Mouse (Mus musculus) forebrain, postnatal 0 days (tissue): ENCODE data around the gene Ccl2. TPM values are rescaled to one million over a fixed set of nuclear protein-coding genes. Genes with fewer than 3 reads are reported as not detected.

Source experiments
- ATAC-seq: fragments of 200-750 bp; cut with Nextera tagmentation; 2 replicates; pipeline ENCODE4 v1.8.0; 2017; ENCODE audit warnings: mild to moderate bottlenecking, moderate library complexity
- DNase-seq: peaks from one replicate; pipeline ENCODE4 v3.0.0-alpha.2; 2015
- H3K27ac ChIP-seq: fragments of 300-500 bp; sonication (generic); 2 replicates; pipeline ENCODE4 v1.5.1; 2014; ENCODE audit warnings: low read depth, mild to moderate bottlenecking, antibody characterized with exemption, low read length, moderate library complexity, mixed read lengths
- H3K27me3 ChIP-seq: fragments of 300-500 bp; sonication (generic); 2 replicates; pipeline ENCODE4 v1.6.1; 2014; ENCODE audit warnings: mild to moderate bottlenecking, low read length, mixed read lengths; ENCODE audit not compliant: insufficient read depth
- H3K36me3 ChIP-seq: fragments of 300-500 bp; sonication (generic); 2 replicates; pipeline ENCODE4 v1.6.1; 2014; ENCODE audit warnings: mild to moderate bottlenecking, moderate library complexity; ENCODE audit not compliant: insufficient read depth
- H3K4me1 ChIP-seq: fragments of 300-500 bp; sonication (generic); 2 replicates; pipeline ENCODE4 v1.6.1; 2014; ENCODE audit warnings: antibody characterized with exemption; ENCODE audit not compliant: insufficient read depth
- H3K4me2 ChIP-seq: fragments of 300-500 bp; sonication (generic); 2 replicates; pipeline ENCODE4 v1.6.1; 2014; ENCODE audit warnings: low read depth, mild to moderate bottlenecking, moderate library complexity
- H3K4me3 ChIP-seq: fragments of 300-500 bp; sonication (generic); 2 replicates; pipeline ENCODE4 v1.5.1; 2014; ENCODE audit warnings: low read depth, low read length, mixed read lengths
- H3K9ac ChIP-seq: fragments of 300-500 bp; sonication (generic); 2 replicates; pipeline ENCODE4 v1.6.1; 2014; ENCODE audit warnings: mild to moderate bottlenecking
- H3K9me3 ChIP-seq: fragments of 300-500 bp; sonication (generic); 2 replicates; pipeline ENCODE4 v1.6.1; 2016; ENCODE audit warnings: low read length
- CTCF ChIP-seq: sonication (generic); IDR thresholded peaks from 2 replicates; pipeline ENCODE4 v1.5.1; 2016; ENCODE audit warnings: antibody characterized with exemption, control low read depth, low read depth
- WGBS: fragments of 180-500 bp; shearing (Covaris S2); extraction: QIAGEN DNeasy Blood & Tissue Kit; methylation state at CpG from one replicate; pipeline ENCODE4 v1.1.7; 2014; 5-methylcytosine and 5-hydroxymethylcytosine counted together
- polyA plus RNA-seq: library from polyadenylated mRNA; unstranded; fragments of >200 nt; fragmentation: Nextera tagmentation; extraction: Ambion mirVana; gene quantifications from 2 replicates; pipeline ENCODE4 v1.2.1, GENCODE M21; 2015
- total RNA-seq: library from RNA; depleted of rRNA; stranded (reverse); fragments of >200 nt; gene quantifications from 2 replicates; pipeline ENCODE4 v1.2.3, GENCODE M21; 2014

Gene Ccl2
- total and polyA plus RNA-seq, 2 experiments from 2014 or later, result 1.6 to 2.4 TPM

DNA sequence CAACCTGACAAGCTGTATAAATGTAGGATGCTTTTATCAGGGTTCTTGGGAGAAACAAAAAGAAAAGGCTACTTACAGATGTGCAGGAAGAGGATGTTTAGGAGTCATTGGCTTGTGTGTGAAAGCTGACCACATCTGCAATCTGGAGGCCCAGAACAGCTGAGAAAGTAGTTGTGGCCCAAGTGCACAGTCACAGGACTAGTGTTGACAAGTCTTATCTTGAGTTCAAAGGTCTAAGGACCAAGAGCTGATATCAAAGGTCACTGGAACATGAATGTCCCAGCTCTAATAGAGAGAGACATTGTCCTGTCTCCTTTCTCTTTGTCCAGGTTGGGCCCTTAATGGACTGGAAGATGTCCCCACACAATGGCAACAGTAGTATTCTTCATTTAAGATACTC is 15.6 kb upstream of the Ccl2 start:
- H3K4me3 ChIP-seq, result no peak overlapping the region
- H3K36me3 ChIP-seq, result no peaks in the 10 kb centered on the region
- ATAC-seq (no peak), DNase-seq (no peak)
- H3K9me3 ChIP-seq, result no peaks in the 10 kb centered on the region
- no peak overlapping the region for H3K27ac ChIP-seq
- H3K4me1 ChIP-seq, result no peaks in the 10 kb centered on the region
- TF ChIP-seq CTCF, result no peak
- no peak overlapping the region for H3K9ac ChIP-seq
- no peak overlapping the region for H3K4me2 ChIP-seq
- H3K27me3 ChIP-seq, result no peaks in the 10 kb centered on the region

DNA sequence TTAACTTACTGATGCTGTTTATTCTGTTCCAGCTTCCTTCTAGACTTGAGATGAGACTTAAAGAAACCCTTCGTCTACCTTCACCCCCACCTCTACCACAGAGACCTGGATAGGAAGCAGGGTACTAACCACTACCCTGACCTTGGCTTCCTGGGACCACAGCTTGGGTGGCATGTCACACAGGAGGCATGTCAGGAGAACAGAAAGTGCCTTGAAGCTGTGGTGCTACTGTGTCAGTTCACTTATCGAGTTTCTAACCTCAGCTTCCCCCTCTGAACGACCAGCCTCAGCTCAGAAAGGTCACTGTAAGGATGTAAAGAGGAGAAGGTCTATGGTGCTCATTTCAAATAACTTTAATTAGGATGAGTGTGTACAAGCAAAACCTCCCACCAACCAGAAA is 14.0 kb upstream of the Ccl2 start:
- H3K36me3 ChIP-seq, result no peaks in the 10 kb centered on the region

DNA sequence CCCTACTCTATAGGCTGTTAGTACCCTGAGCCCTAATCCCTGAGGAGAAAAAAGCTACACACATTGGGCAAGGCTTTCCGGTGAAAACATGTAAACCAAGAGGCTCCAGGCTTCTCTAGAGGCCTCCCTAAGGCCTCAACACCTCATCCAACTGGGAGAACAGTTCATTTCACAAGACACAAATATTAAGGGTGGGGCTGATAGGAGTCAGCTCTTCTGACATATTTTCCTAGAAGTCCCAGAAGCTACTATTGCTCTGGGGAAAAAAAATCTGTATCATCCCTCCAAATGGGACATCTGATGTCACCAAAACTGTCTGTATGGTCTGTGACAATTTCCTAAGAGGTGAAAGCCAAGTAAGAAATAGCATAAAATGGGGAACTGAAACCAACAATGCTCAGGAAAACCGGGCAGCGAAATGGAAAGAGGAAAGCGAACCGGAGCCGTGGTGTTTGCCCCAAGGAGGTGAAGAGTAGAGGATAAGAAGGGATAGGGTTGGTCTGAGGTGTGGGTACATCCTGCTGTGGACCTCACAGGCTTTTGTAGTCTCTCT is 12.8 kb upstream of the Ccl2 start:
- Histone ChIP-seq H3K36me3 (no peaks in the 10 kb centered on the region), H3K27ac (no peak overlapping the region), H3K4me3 (no peak overlapping the region), H3K9me3 (no peaks in the 10 kb centered on the region), H3K4me2 (no peak overlapping the region), H3K27me3 (no peaks in the 10 kb centered on the region), H3K9ac (no peak overlapping the region), H3K4me1 (no peaks in the 10 kb centered on the region)
- no peak for DNase-seq
- 91% methylated on average over 6 of the region's 6 CpGs for WGBS
- TF ChIP-seq CTCF, result no peak
- ATAC-seq, result no peak

More for the DNA sequence above, 14.0 kb upstream of the Ccl2 start:
- Histone ChIP-seq H3K4me3 (no peak overlapping the region), H3K27ac (no peak overlapping the region), H3K4me1 (no peaks in the 10 kb centered on the region), H3K9ac (no peak overlapping the region), H3K27me3 (no peaks in the 10 kb centered on the region), H3K4me2 (no peak overlapping the region), H3K9me3 (no peaks in the 10 kb centered on the region)
- WGBS, result 63% methylated on average over 3 of the region's 3 CpGs
- ATAC-seq, result no peak
- DNase-seq, result no peak
- no peak for TF ChIP-seq CTCF

DNA sequence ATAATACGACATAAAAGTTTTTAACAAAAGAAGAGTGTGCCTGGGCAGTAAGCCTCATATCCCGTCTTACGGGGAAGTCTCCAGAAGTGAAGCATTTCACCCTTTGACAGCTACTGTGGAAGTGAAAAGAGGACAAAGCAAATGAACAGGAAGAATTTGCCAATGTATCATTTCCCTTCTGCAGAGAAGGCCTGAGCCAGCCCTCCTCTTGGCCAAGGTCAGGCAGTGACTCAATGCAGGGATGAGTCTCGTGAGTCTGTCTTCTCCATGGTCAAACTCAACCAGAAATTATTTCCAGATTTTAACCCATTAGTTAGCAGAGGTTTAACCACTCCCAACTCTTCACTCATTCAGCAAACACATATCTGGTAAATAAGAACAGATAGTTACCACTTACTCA is 11.6 kb upstream of the Ccl2 start:
- no peak overlapping the region for H3K9ac ChIP-seq
- TF ChIP-seq CTCF, result no peak
- H3K4me1 ChIP-seq, result no peaks in the 10 kb centered on the region
- no peak overlapping the region for H3K4me3 ChIP-seq
- H3K27me3 ChIP-seq, result no peaks in the 10 kb centered on the region
- H3K36me3 ChIP-seq, result no peaks in the 10 kb centered on the region
- no peak for DNase-seq
- WGBS, result 77% methylated on average over 4 of the region's 4 CpGs
- no peak overlapping the region for H3K4me2 ChIP-seq
- H3K27ac ChIP-seq, result no peak overlapping the region
- H3K9me3 ChIP-seq, result no peaks in the 10 kb centered on the region
- ATAC-seq, result no peak

DNA sequence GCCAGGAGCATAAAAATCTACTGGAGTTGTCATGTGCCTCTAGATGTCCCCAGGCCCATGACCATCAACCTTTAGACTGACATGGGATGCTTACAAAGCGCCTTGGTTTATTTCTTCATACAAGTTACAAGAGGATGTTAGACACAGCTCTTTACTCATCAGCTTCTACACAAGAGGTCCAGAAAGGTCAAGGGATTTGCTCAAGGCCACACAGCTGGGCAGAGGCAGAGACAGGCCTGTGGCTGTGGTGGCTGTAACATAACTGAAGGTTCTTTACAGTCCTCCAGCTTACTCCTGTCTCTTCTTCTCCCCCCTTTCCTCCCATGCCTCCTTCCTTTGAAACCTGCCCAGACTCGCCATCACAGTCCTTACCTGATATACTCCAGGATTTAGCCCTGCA is 5.2 kb upstream of the Ccl2 start:
- H3K27ac ChIP-seq, result no peak overlapping the region
- WGBS, result 88% methylated on average over 2 of the region's 2 CpGs
- H3K9ac ChIP-seq, result no peak overlapping the region
- H3K4me1 ChIP-seq, result no peaks in the 10 kb centered on the region; the same call in 1 of the 2 replicates
- H3K4me3 ChIP-seq, result no peak overlapping the region
- H3K36me3 ChIP-seq, result no peaks in the 10 kb centered on the region
- ATAC-seq (no peak), DNase-seq (no peak)
- no peak overlapping the region for H3K4me2 ChIP-seq
- no peaks in the 10 kb centered on the region for H3K27me3 ChIP-seq
- H3K9me3 ChIP-seq, result no peaks in the 10 kb centered on the region
- no peak for TF ChIP-seq CTCF

DNA sequence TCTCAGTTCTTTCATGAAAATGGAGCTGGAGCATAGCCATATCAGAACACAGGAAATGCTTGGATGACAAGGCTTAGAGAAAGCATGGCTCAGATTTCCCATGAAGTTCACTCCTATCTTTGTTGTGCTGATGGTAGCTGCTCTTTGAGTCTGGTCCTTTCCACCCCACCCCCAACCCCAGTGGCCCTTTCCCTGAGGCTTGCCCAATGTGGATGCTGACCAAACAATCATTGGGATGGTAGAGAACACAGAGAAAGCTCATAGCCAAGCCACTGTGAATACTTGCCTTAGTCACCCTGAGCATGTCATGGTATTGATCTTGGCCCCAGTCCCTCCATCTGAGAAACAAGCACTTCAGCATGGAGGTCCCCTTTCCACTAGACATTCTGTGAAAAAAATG is 3.2 kb upstream of the Ccl2 start:
- Histone ChIP-seq H3K27me3 (no peaks in the 10 kb centered on the region), H3K4me1 (no peaks in the 10 kb centered on the region; the same call in 1 of the 2 replicates), H3K4me3 (no peak overlapping the region), H3K4me2 (no peak overlapping the region), H3K9me3 (no peaks in the 10 kb centered on the region), H3K9ac (no peak overlapping the region), H3K27ac (no peak overlapping the region), H3K36me3 (no peaks in the 10 kb centered on the region)
- ATAC-seq, result no peak
- TF ChIP-seq CTCF, result no peak
- no peak for DNase-seq

DNA sequence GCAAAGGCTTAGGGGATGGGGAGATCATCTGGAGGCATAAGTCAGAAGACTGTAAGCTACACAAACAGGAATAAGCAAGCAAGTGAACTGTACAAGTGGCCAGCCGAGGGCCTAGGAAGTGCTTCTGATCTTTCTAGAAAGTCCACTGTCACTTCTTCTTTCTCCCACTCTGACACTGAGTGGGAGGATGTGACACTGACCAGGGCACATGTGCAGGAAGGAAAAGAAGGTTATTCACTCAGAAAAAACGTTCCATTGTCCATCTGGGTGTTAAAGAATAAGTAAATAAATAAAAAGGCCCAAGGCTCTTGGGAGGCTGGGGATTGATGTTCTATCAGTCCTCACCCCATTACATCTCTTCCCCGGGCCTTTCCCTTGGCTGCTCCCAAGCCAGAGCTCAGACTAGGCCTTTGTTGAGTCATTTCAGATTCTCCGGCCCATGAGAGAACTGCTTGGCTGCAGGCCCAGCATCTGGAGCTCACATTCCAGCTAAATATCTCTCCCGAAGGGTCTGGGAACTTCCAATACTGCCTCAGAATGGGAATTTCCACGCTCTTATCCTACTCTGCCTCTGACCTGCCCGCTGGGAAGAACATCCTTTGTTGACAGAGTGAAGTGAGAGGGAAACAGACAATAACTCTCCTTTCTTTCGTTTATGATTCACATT is 2.6 kb upstream of the Ccl2 start:
- no peaks in the 10 kb centered on the region for H3K27me3 ChIP-seq
- no peak overlapping the region for H3K9ac ChIP-seq
- no peaks in the 10 kb centered on the region; the same call in 1 of the 2 replicates for H3K4me1 ChIP-seq
- ATAC-seq, result no peak
- DNase-seq, result peak; percentile 17
- H3K4me3 ChIP-seq, result no peak overlapping the region
- H3K27ac ChIP-seq, result no peak overlapping the region
- no peak for TF ChIP-seq CTCF
- no peaks in the 10 kb centered on the region for H3K9me3 ChIP-seq
- H3K36me3 ChIP-seq, result no peaks in the 10 kb centered on the region
- H3K4me2 ChIP-seq, result no peak overlapping the region
- 35% methylated on average over 8 of the region's 8 CpGs for WGBS
